Mouse (Mus musculus): ENCODE measurements around the gene Mical3. TPM values are rescaled to one million over a fixed set of nuclear protein-coding genes. Genes with fewer than 3 reads are reported as not detected.

The Mical3 gene
- polyA plus RNA-seq, 1 experiment from 2014 or later: 13.1 TPM

DNA sequence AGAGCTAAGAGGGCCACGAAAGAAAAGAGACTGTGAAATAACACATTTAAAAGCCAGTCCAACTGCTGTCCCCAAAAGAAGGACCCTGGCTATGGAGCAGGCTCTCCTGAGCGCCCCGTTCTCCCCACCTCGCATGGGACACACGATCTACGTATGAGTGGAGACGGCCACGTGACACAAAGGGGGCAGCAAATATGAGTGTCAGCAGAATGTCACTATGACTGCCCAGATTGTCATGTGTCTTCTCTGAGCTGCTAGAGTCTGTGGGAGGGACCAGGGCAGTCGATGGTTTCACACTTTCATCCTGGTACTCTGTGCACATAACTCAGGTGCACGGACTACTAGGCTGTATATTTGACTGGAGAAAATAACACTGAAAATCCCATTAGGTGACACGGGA, 40.0 kb downstream of the Mical3 start:
- no peaks in the 10 kb centered on the region for H3K9me3 ChIP-seq (replicated peaks)
- no peak overlapping the region for H3K4me3 ChIP-seq (replicated peaks)
- no peak overlapping the region for H3K27ac ChIP-seq
- H3K9ac ChIP-seq: no peak overlapping the region
- WGBS: 92% methylated on average over 11 of the region's 11 CpGs
- H3K27me3 ChIP-seq: no peaks in the 10 kb centered on the region
- H3K4me2 ChIP-seq: no peak overlapping the region
- ATAC-seq (replicated peaks; ENCODE audit: low FRiP score): no peak
- peaks cover 27% of the 10 kb centered on the region for H3K4me1 ChIP-seq
- H3K36me3 ChIP-seq: no peaks in the 10 kb centered on the region; the same call in 1 of the 2 replicates

- Histone ChIP-seq H3K4me2 (0 out of 2 replicates have a peak overlapping the region, but pooled peaks have one; percentile 15), H3K4me3 (replicated peaks) (no peak overlapping the region), H3K36me3 (no peaks in the 10 kb centered on the region; the same call in 1 of the 2 replicates), H3K27ac (peak overlapping the region; percentile 83), H3K27me3 (no peaks in the 10 kb centered on the region), H3K4me1 (peaks cover 52% of the 10 kb centered on the region), H3K9me3 (replicated peaks) (no peaks in the 10 kb centered on the region), H3K9ac (no peak overlapping the region)
- 63% methylated on average over 22 of the region's 22 CpGs for WGBS
- peak; percentile 90 for ATAC-seq (replicated peaks; ENCODE audit: low FRiP score)
Observed at GRCm38 (mm10) chr6:121087586-121088245, 43.1 kb downstream of the Mical3 start.

GRCm38 (mm10) chr6:121087127-121087526, 43.7 kb downstream of the Mical3 start:
- Histone ChIP-seq H3K27ac (peak overlapping the region; percentile 83), H3K4me2 (0 out of 2 replicates have a peak overlapping the region, but pooled peaks have one; percentile 7)

GRCm38 (mm10) chr6:121086226-121086625, 44.6 kb downstream of the Mical3 start:
- ATAC-seq (replicated peaks; ENCODE audit: low FRiP score): no peak
- Histone ChIP-seq H3K36me3 (no peaks in the 10 kb centered on the region; the same call in 1 of the 2 replicates), H3K27ac (no peak overlapping the region), H3K4me2 (no peak overlapping the region), H3K9ac (no peak overlapping the region), H3K4me3 (replicated peaks) (no peak overlapping the region), H3K27me3 (no peaks in the 10 kb centered on the region), H3K4me1 (peaks cover 61% of the 10 kb centered on the region), H3K9me3 (replicated peaks) (no peaks in the 10 kb centered on the region)
- WGBS: 86% methylated on average over 9 of the region's 9 CpGs

More at GRCm38 (mm10) chr6:121087127-121087526, 43.7 kb downstream of the Mical3 start:
- Histone ChIP-seq H3K36me3 (no peaks in the 10 kb centered on the region; the same call in 1 of the 2 replicates), H3K27me3 (no peaks in the 10 kb centered on the region), H3K9ac (no peak overlapping the region), H3K4me3 (replicated peaks) (no peak overlapping the region), H3K4me1 (peaks cover 54% of the 10 kb centered on the region), H3K9me3 (replicated peaks) (no peaks in the 10 kb centered on the region)
- ATAC-seq (replicated peaks; ENCODE audit: low FRiP score): no peak
- WGBS: 67% methylated on average over 10 of the region's 10 CpGs

DNA sequence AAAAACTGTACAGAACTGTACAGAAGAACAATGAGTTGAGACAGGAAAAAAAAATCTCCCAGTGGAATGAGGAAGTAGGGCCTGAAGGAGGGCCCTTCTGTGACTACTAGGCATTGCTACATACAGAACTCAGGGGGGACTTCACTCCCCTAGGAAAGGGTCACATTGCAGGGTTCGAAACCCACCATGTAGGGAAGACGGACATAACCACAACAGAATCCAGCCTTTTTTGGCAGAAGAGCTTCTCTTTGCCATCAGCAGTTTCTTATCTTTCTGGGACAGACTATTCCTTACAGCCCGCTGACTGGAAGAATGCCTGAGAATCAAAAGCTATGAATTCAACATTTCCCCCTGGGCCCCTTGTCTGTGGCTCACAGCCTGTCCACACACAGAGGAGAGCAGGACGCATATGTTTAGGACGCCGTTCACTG, 46.7 kb downstream of the Mical3 start:
- Histone ChIP-seq H3K4me2 (no peak overlapping the region), H3K9ac (no peak overlapping the region), H3K4me1 (peaks cover 67% of the 10 kb centered on the region), H3K9me3 (replicated peaks) (no peaks in the 10 kb centered on the region), H3K36me3 (no peaks in the 10 kb centered on the region), H3K27me3 (no peaks in the 10 kb centered on the region), H3K27ac (peak overlapping the region; percentile 73), H3K4me3 (replicated peaks) (no peak overlapping the region)
- WGBS: 57% methylated on average over 6 of the region's 6 CpGs
- ATAC-seq (replicated peaks; ENCODE audit: low FRiP score): no peak

DNA sequence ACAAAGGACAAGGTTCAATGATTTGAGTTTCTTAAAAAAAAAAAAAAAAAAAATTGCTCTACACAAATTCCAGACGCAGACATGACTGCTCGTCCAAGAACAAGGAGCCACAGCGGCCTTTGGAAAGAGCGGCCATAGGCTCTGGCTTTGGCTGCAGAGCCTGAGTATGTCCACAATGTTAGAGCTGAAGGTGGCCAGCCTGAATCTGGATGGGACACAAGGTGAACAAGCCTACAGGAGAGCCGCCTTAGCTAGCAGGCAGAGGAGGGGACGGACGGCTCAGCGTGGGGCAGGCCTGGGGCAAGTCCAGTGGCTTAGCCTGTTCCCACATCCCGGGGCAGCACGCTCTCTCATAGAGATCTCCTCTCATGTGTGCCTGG, 48.7 kb downstream of the Mical3 start:
- peak overlapping the region; percentile 21; the same call in 1 of the 2 replicates for H3K4me2 ChIP-seq
- no peaks in the 10 kb centered on the region for H3K9me3 ChIP-seq (replicated peaks)
- no peak overlapping the region for H3K4me3 ChIP-seq (replicated peaks)
- H3K27ac ChIP-seq: peak overlapping the region; percentile 64
- H3K27me3 ChIP-seq: no peaks in the 10 kb centered on the region
- no peak overlapping the region for H3K9ac ChIP-seq
- H3K4me1 ChIP-seq: peaks cover 64% of the 10 kb centered on the region
- ATAC-seq (replicated peaks; ENCODE audit: low FRiP score): peak; percentile 13; the same call in 1 of the 2 replicates
- WGBS: 78% methylated on average over 10 of the region's 10 CpGs
- H3K36me3 ChIP-seq: no peaks in the 10 kb centered on the region

GRCm38 (mm10) chr6:121081288-121082093, 49.3 kb downstream of the Mical3 start:
- Histone ChIP-seq H3K27ac (peak overlapping the region; percentile 64; the same call in 1 of the 2 replicates), H3K9ac (no peak overlapping the region), H3K27me3 (no peaks in the 10 kb centered on the region), H3K4me2 (peak overlapping the region; percentile 21), H3K4me3 (replicated peaks) (no peak overlapping the region), H3K4me1 (peaks cover 58% of the 10 kb centered on the region), H3K9me3 (replicated peaks) (no peaks in the 10 kb centered on the region), H3K36me3 (no peaks in the 10 kb centered on the region)
- peak; percentile 43 for ATAC-seq (replicated peaks; ENCODE audit: low FRiP score)
- WGBS: 58% methylated on average over 26 of the region's 26 CpGs

GRCm38 (mm10) chr6:121078175-121078574, 52.6 kb downstream of the Mical3 start:
- no peak overlapping the region for H3K4me3 ChIP-seq (replicated peaks)
- no peaks in the 10 kb centered on the region for H3K27me3 ChIP-seq
- H3K9ac ChIP-seq: no peak overlapping the region
- H3K36me3 ChIP-seq: no peaks in the 10 kb centered on the region
- no peak overlapping the region for H3K4me2 ChIP-seq
- WGBS: 86% methylated on average over 5 of the region's 5 CpGs
- no peak overlapping the region for H3K27ac ChIP-seq
- ATAC-seq (replicated peaks; ENCODE audit: low FRiP score): no peak
- no peaks in the 10 kb centered on the region for H3K9me3 ChIP-seq (replicated peaks)
- H3K4me1 ChIP-seq: peaks cover 33% of the 10 kb centered on the region

DNA sequence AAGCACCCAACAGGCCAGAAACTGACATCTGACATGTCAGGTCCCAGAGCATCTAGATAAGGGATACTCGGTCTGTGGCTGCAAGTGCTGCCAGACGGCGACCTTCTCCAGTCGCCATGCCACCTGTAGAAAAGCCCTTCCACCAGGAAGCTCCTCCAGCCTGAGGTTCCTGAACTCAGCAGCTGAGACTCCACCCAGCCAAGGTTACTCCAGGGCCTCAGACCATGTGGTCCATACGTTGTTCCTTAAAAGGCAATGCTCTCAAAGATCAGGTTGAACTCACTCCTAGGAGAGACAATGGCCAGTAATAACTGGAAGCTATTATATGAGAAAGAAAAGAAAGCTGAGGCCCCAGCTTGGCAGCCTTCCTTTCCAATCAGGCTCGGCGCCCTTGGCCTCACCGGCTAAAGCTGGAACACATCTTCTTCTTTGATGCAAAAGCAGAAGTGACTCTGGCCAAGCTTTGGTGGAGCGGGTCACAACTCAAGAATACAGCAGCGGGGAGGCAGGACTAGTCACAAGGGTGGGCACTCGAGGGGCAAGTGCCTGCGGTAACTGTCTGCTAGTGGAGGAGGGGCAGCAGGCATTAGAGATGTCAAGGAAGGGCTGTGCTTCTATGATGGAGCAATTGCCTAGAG, 53.8 kb downstream of the Mical3 start:
- WGBS: 84% methylated on average over 12 of the region's 12 CpGs
- Histone ChIP-seq H3K27me3 (no peaks in the 10 kb centered on the region), H3K4me2 (no peak overlapping the region), H3K36me3 (no peaks in the 10 kb centered on the region), H3K9me3 (replicated peaks) (no peaks in the 10 kb centered on the region), H3K4me3 (replicated peaks) (no peak overlapping the region), H3K4me1 (peaks cover 29% of the 10 kb centered on the region), H3K9ac (no peak overlapping the region), H3K27ac (no peak overlapping the region)
- ATAC-seq (replicated peaks; ENCODE audit: low FRiP score): no peak

DNA sequence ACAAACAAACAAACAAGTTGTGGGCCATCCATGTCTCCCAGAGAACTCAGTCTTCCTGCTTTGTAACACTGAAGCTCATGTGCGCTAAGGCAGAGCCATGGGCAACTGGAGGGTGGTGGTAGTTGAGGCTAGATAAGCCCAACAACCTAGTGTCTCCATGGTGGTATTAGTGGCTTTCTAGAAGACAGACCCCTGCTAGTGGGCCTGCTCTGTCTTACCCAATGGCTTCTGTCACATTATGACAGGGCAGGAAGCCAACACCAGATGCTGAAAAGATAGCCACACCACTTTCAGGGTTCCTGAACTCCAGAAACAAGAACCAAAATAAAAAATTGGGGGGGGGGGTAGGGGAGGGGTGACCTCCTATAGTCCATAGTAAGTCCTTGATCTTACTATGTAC, 55.0 kb downstream of the Mical3 start:
- H3K36me3 ChIP-seq: no peaks in the 10 kb centered on the region
- no peak overlapping the region for H3K4me3 ChIP-seq (replicated peaks)
- 97% methylated on average over 1 of the region's 1 CpGs for WGBS
- no peak overlapping the region for H3K9ac ChIP-seq
- no peak overlapping the region for H3K4me2 ChIP-seq
- H3K4me1 ChIP-seq: peaks cover 19% of the 10 kb centered on the region
- no peaks in the 10 kb centered on the region for H3K27me3 ChIP-seq
- no peaks in the 10 kb centered on the region for H3K9me3 ChIP-seq (replicated peaks)
- no peak overlapping the region for H3K27ac ChIP-seq
- no peak for ATAC-seq (replicated peaks; ENCODE audit: low FRiP score)

DNA sequence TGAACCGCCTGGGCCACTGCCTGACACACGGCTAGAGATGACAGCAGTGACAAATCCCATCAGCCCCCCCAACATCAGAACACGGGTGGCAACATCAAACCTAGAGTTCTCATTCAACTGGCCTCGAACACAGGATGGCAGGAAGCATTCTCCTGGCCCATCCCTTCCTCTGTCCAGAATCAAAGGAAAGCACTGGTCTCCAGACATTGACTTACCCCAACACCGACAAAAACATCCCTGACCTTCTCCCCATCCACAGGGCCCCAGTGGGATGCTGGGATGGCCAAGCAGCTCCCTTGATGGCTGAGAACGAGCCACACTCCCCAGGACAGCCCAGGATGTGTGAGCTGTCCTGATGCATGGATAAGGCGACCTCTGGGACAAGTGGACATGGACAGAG, 57.5 kb downstream of the Mical3 start:
- peaks cover 24% of the 10 kb centered on the region for H3K4me1 ChIP-seq
- no peaks in the 10 kb centered on the region for H3K9me3 ChIP-seq (replicated peaks)
- H3K9ac ChIP-seq: no peak overlapping the region
- ATAC-seq (replicated peaks; ENCODE audit: low FRiP score): no peak
- no peak overlapping the region for H3K4me3 ChIP-seq (replicated peaks)
- H3K4me2 ChIP-seq: no peak overlapping the region
- H3K36me3 ChIP-seq: no peaks in the 10 kb centered on the region
- no peaks in the 10 kb centered on the region for H3K27me3 ChIP-seq
- 85% methylated on average over 7 of the region's 7 CpGs for WGBS
- no peak overlapping the region for H3K27ac ChIP-seq

DNA sequence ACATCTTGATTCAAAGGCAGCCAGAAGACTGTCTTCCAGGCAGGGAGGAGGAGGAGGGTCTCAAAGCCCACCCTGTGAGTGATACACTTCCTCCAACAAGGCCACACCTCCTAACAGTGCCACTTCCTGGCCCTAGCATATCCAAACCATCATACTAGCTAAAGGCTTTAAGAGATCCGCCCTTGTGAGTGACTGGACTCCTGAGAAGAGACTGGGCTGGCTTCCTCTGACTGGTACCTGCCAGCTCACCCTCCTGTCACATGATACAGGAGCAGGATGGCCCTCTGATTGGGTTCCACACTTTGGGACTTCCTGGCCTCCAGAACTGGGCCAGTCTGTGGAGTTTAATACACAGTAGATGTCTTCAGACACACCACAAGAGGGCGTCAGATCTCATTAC, 58.2 kb downstream of the Mical3 start:
- Histone ChIP-seq H3K9me3 (replicated peaks) (no peaks in the 10 kb centered on the region), H3K4me2 (no peak overlapping the region), H3K36me3 (no peaks in the 10 kb centered on the region), H3K4me3 (replicated peaks) (no peak overlapping the region), H3K27me3 (no peaks in the 10 kb centered on the region), H3K9ac (no peak overlapping the region), H3K4me1 (peaks cover 30% of the 10 kb centered on the region), H3K27ac (no peak overlapping the region)
- no peak for ATAC-seq (replicated peaks; ENCODE audit: low FRiP score)
- 75% methylated on average over 2 of the region's 2 CpGs for WGBS
